Mouse (Mus musculus) lung, adult 2 months (tissue): ENCODE measurements around the gene Ptprt. TPM values are rescaled to one million over a fixed set of nuclear protein-coding genes. Genes with fewer than 3 reads are reported as not detected.

Source experiments
- DNase-seq: peaks from one replicate; pipeline ENCODE4 v3.0.0; 2022
- H3K4me1 ChIP-seq: fragments of 200-500 bp; 2 replicates; pipeline ENCODE4 v1.6.1; 2011; ENCODE audit warnings: low read length; ENCODE audit not compliant: control insufficient read depth, insufficient read depth
- H3K4me3 ChIP-seq: fragments of 200-500 bp; replicated peaks from 2 replicates; pipeline ENCODE3; 2011; ENCODE audit warnings: low read depth, mild to moderate bottlenecking, control low read depth, low read length; ENCODE audit errors: extremely low read depth
- CTCF ChIP-seq: fragments of 200-500 bp; IDR thresholded peaks from 2 replicates; pipeline ENCODE4 v1.5.1; 2011; ENCODE audit warnings: mild to moderate bottlenecking, low read length, control low read depth; ENCODE audit not compliant: insufficient read depth
- POLR2A ChIP-seq: fragments of 200-500 bp; IDR thresholded peaks from 2 replicates; pipeline ENCODE4 v1.6.1; 2011; ENCODE audit warnings: low read depth, mild to moderate bottlenecking, control low read depth, low read length, borderline replicate concordance; ENCODE audit errors: extremely low read depth
- WGBS: fragments of 180-500 bp; shearing (Covaris S2); methylation state at CpG from one replicate; pipeline ENCODE4 v1.1.7; 2018; 5-methylcytosine and 5-hydroxymethylcytosine counted together
- polyA plus RNA-seq: library from polyadenylated mRNA; depleted of rRNA; stranded (reverse); fragments of >200 nt; gene quantifications from 2 replicates; pipeline ENCODE4 v1.2.3, GENCODE M21; 2012

The Ptprt gene
- polyA plus RNA-seq, 1 experiment: 2.7 TPM

DNA sequence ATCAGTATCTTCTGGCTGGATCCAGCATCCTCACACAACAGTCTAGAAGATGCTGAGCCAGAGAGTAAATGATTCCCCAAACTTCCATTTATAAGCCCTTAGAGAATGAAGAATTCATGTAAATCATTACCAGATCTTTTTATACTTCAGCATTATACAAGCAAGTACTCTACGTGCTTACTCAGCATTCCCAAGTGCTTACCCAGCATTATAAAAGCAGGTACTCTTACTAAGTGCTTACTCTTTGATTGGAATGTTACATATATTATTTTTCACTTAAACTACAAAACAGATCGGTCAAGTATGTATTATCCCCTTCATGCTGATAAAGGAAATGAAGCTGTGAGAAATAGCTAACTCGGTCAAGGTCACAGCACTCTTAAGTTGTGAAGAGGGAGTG is 758.8 kb downstream of the Ptprt start:
- WGBS: 61% methylated on average over 3 of the region's 3 CpGs
- H3K4me3 ChIP-seq: no peak overlapping the region
- TF ChIP-seq POLR2A (no peak), CTCF (no peak)
- DNase-seq: no peak
- no peaks in the 10 kb centered on the region for H3K4me1 ChIP-seq

GRCm38 (mm10) chr2:161884446-161884845 is 776.5 kb downstream of the Ptprt start:
- Histone ChIP-seq H3K4me1 (no peaks in the 10 kb centered on the region), H3K4me3 (no peak overlapping the region)
- no peak for DNase-seq
- TF ChIP-seq POLR2A (no peak), CTCF (no peak)
- 87% methylated on average over 4 of the region's 4 CpGs for whole genome bisulfite sequencing

GRCm38 (mm10) chr2:161882580-161882979 is 778.4 kb downstream of the Ptprt start:
- H3K4me3 ChIP-seq: no peak overlapping the region
- H3K4me1 ChIP-seq: no peaks in the 10 kb centered on the region
- TF ChIP-seq POLR2A (no peak), CTCF (no peak)
- no peak for DNase-seq
- 40% methylated on average over 4 of the region's 4 CpGs for WGBS

- no peak for DNase-seq
- TF ChIP-seq CTCF (no peak), POLR2A (no peak)
- Histone ChIP-seq H3K4me1 (no peaks in the 10 kb centered on the region), H3K4me3 (no peak overlapping the region)
- 67% methylated on average over 3 of the region's 3 CpGs for WGBS
These were observed 780.0 kb downstream of the Ptprt start for GRCm38 (mm10) chr2:161880941-161881340.

DNA sequence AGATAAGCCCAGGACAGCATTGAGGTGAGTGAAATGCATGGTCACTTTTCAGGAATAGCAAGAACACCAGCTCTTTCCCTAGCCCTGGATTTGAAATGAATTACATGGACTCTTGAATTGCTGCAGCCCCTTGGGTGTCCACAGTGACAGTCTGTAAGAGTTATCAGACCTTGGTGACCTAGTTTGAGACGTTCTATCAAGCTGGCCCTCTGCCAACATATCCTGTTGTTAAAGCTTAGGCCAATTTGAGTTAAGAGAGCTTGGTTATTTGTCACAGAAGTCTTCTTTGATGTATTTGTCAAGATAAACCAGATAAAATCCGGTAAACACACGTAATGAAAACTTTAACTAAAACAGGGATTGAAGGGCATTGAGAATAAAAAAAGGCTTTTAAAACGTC is 795.7 kb downstream of the Ptprt start:
- H3K4me3 ChIP-seq: no peak overlapping the region
- TF ChIP-seq CTCF: no peak
- no peak for TF ChIP-seq POLR2A
- 29% methylated on average over 4 of the region's 4 CpGs for WGBS
- no peaks in the 10 kb centered on the region for H3K4me1 ChIP-seq
- no peak for DNase-seq

- WGBS: 76% methylated on average over 1 of the region's 1 CpGs
- TF ChIP-seq CTCF: no peak
- TF ChIP-seq POLR2A: no peak
- Histone ChIP-seq H3K4me1 (no peaks in the 10 kb centered on the region), H3K4me3 (no peak overlapping the region)
- no peak for DNase-seq
These were observed 802.1 kb downstream of the Ptprt start for GRCm38 (mm10) chr2:161858813-161859212.

DNA sequence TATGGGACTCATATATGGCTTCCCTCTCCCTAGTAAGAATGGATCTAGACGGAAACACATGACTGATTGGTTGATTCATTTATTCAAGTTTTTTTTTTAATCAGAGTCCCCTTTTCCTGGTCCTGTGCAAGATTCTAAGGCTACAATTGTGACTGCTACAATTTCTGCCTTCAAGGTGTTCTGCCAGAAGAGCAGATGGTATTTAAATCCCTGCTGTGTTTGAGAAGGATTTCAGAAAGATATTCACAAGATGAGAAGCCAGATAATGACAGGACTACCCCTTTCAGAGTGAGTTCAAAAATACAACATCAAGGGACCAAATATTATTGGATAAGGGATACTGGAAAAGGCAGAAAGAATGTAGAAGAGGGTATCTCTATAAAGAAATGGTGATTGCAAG is 802.6 kb downstream of the Ptprt start:
- TF ChIP-seq CTCF (no peak), POLR2A (no peak)
- WGBS: 80% methylated on average over 1 of the region's 1 CpGs
- Histone ChIP-seq H3K4me1 (no peaks in the 10 kb centered on the region), H3K4me3 (no peak overlapping the region)
- DNase-seq: no peak

DNA sequence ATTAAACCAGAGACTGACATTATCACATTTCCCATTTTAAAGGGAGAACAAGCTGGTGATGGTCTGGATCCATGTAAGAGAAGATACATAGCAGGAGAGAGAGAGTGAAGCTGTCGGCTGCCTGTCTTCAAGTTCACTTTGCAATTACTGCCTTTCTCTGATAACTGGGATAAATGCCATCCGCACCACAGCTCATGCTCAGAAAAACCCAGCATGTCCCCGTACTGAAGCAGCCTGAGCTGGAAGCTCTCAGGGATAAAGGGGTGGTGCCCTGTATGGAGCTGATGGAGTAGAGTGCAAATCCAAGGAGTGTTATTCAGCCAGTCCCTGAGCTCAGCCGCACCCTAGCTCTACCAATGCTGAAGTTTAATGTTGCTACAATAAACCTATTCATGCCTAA is 825.9 kb downstream of the Ptprt start:
- DNase-seq: no peak
- H3K4me1 ChIP-seq: no peaks in the 10 kb centered on the region
- TF ChIP-seq CTCF: no peak
- TF ChIP-seq POLR2A: no peak
- H3K4me3 ChIP-seq: no peak overlapping the region
- WGBS: 73% methylated on average over 4 of the region's 4 CpGs

- DNase-seq: no peak
- H3K4me1 ChIP-seq: no peaks in the 10 kb centered on the region
- H3K4me3 ChIP-seq: no peak overlapping the region
- WGBS: 69% methylated on average over 2 of the region's 2 CpGs
- no peak for TF ChIP-seq CTCF
- TF ChIP-seq POLR2A: no peak
These were observed 827.1 kb downstream of the Ptprt start for GRCm38 (mm10) chr2:161833846-161834245.

GRCm38 (mm10) chr2:161813326-161813725 is 847.6 kb downstream of the Ptprt start:
- no peaks in the 10 kb centered on the region for H3K4me1 ChIP-seq
- 73% methylated on average over 1 of the region's 1 CpGs for WGBS
- no peak for DNase-seq
- TF ChIP-seq POLR2A (no peak), CTCF (no peak)
- no peak overlapping the region for H3K4me3 ChIP-seq
